Mouse (Mus musculus): ENCODE measurements at regions not wholly inside any gene's neighbourhood (a gene's known extent, or its start where the extent isn't known, plus 50 kb on each side); places are given as distances from the start of the nearest gene placed in this dataset.

GRCm38 (mm10) chr13:101508331-101508730 lies 259.7 kb downstream of the Pik3r1 start:
- DNase-seq (ENCODE audit: low spot score in 2 of 2): no peak

DNA sequence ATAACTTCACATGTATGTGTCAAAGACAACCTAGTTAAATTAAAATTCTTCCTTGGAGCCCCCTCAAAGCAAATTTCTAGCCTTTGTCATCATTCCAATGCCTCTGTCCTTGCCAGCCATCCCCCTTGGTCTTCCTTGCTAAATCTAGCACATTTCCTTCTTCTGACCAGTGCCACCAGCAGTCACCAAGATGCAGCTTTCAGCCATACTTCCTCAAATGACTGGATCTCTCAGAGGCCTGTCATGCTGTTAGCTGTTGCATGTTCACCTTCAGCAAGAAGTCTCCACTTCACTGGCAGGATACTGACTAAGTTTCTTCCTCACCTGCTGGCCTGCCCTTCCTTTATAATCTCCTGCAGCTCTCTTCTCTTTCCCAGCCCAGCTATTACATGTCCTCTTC lies 261.3 kb downstream of the Pik3r1 start:
- DNase-seq (ENCODE audit: low spot score in 2 of 2): no peak

GRCm38 (mm10) chr13:101505054-101505453 lies 263.0 kb downstream of the Pik3r1 start:
- no peak for DNase-seq (ENCODE audit: low spot score in 2 of 2)

DNA sequence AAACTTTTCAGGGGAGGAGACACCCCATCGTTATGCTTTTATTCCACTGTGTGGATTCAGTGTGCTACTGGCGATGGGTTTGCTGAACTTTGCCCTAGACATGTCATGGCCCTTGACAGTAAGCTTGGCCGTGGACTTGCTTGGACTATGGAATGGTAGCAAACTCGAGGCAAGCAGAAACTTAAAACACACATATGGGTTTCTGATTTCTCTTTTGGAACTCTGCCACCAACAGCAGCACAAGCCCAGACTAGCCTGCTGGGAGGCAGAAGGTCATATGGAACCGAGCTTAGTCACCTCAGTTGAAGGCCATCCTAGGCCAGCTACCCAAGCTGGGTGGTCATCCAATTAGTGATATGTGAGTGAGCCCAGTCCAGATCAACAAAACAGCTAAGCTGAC lies 263.8 kb downstream of the Pik3r1 start:
- DNase-seq (ENCODE audit: low spot score in 2 of 2): no peak

GRCm38 (mm10) chr13:101501845-101502284 lies 266.2 kb downstream of the Pik3r1 start:
- no peak for DNase-seq (ENCODE audit: low spot score in 2 of 2)

DNA sequence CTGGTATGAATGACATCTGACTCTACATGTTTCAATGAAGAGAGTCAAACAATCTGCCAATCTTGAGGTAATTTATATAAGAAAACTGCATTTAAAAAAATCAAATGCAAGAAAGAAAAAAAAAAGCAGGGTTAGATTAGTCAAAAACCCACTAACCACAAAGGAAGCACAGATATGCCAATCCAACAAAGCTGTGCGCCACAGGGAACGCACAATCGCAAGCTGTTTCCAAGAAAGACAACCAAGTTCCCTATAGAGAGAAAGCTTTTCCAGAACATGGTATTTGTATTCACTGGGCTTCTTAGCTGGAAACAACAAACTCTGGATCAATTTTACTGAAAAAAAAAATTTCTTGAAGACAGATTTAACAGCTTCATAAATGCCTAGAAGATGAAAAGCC lies 267.0 kb downstream of the Pik3r1 start:
- no peak for DNase-seq (ENCODE audit: low spot score in 2 of 2)

DNA sequence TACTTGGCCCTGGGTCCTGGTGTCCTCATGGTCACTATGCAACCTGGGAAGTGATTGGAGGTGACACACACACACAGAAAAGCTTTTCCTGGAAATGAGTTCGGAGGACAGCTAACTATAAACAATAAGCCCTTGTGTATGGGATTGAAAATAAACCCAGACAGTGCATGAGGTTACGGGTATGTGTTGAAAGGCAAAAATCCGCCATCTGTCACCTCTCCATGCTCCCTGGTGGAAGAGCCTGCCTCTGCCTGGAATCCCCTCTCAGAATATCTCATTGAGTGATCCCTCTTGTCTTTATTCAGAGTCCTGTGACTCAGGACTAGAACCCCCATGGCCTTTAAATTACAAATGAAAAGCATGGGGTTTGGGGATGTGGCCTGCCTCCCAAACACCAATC lies 276.2 kb downstream of the Pik3r1 start:
- DNase-seq (ENCODE audit: low spot score in 2 of 2): no peak

GRCm38 (mm10) chr13:101490961-101491360 lies 277.1 kb downstream of the Pik3r1 start:
- DNase-seq (ENCODE audit: low spot score in 2 of 2): peak in 1 of 2 experiments; percentile 84

- peak in 1 of 2 experiments; percentile 84 for DNase-seq (ENCODE audit: low spot score in 2 of 2)
Measured at GRCm38 (mm10) chr13:101487621-101488020, 280.4 kb downstream of the Pik3r1 start.

- no peak for DNase-seq (ENCODE audit: low spot score in 2 of 2)
Measured at GRCm38 (mm10) chr13:101485823-101486222, 282.2 kb downstream of the Pik3r1 start.

GRCm38 (mm10) chr13:101483816-101484215 lies 284.2 kb downstream of the Pik3r1 start:
- DNase-seq (ENCODE audit: low spot score in 2 of 2): no peak

- DNase-seq (ENCODE audit: low spot score in 2 of 2): no peak
Measured at GRCm38 (mm10) chr13:101481551-101482184, 286.3 kb downstream of the Pik3r1 start.

- DNase-seq (ENCODE audit: low spot score in 2 of 2): no peak
Measured at GRCm38 (mm10) chr13:101479297-101479652, 288.7 kb downstream of the Pik3r1 start.

GRCm38 (mm10) chr13:101478608-101479296 lies 289.3 kb downstream of the Pik3r1 start:
- no peak for DNase-seq (ENCODE audit: low spot score in 2 of 2)

GRCm38 (mm10) chr13:101473349-101473748 lies 294.7 kb downstream of the Pik3r1 start:
- no peak for DNase-seq (ENCODE audit: low spot score in 2 of 2)

GRCm38 (mm10) chr13:101470560-101471247 lies 297.3 kb downstream of the Pik3r1 start:
- DNase-seq (ENCODE audit: low spot score in 2 of 2): no peak

GRCm38 (mm10) chr13:101465748-101466127 lies 302.3 kb downstream of the Pik3r1 start:
- DNase-seq (ENCODE audit: low spot score in 2 of 2): no peak

GRCm38 (mm10) chr13:101464928-101465747 lies 302.9 kb downstream of the Pik3r1 start:
- no peak for DNase-seq (ENCODE audit: low spot score in 2 of 2)

DNA sequence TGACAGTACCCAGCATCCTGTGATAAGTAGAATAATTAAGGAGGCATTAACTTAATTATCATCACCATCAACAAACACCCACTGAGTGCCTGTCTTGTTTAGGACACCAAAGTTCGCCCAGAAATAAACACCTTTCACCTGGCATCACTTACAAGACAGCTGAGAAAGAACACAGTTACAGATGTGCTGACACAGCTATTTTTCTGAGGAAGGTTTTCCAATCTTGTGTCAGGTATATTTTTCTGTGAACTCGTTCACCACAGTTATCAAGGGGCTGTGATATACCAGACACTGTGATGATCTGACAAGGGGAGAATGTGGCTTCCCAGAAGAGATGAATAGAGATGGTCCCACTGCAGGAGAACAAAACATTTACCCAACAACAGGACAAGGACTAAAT lies 311.1 kb downstream of the Pik3r1 start:
- no peak for DNase-seq (ENCODE audit: low spot score in 2 of 2)

DNA sequence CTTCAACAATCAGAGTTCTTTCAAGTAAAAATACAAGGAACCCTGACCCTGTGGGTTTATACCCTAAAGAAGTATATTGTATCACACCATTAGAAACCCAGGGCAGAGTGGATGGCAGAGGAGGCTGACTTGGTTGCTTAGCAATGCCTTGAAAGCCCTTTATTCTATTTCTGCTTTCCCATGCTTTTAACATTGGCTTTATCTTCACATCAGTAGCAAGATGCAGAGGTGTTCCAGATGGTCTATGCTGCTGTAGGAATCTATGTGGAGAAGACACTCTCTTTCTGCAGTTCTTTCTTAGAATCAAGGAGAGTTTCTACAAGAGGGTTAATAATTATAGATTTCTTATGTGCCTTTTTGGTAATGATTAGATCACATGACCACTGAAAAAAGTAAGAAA lies 313.7 kb downstream of the Pik3r1 start:
- DNase-seq (ENCODE audit: low spot score in 2 of 2): no peak

DNA sequence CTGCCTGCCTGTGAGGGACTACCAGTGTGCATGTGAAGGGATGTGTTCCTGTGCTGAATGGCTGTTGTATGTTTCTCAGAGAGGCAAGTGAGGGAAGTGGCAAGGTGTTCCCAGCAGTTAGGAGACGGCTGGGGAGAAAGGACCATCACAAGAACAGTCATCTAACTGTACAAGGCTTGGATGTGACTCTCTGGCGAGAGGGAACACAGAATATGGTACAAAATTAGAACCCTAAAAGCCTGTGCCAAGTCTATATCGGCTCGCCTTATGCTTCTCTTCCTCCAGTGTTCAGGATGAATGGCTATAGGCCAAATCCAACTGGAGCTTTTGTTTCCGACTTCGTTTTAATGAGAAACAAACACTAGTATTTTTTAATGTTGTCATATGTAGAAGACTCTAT lies 317.5 kb downstream of the Pik3r1 start:
- peak in 1 of 2 experiments; percentile 50 for DNase-seq (ENCODE audit: low spot score in 2 of 2)

DNA sequence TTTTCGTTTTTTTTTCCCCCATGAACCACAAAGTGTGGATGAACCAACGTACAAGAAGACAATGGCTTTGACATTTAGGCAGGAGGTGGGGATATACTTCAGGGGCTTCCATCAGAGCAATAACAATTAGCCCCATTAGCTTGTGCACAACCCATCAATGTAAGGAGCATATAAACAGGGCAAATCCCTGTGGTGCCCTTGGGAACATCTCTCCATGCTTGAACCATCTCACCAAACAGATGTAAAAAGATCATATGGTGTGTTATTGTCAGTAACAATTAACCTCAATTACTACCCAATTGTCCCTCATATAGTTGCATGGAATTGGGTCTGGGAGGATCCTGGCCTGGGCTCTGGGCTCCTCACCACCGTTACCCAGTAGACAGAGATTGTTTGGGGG lies 328.5 kb downstream of the Pik3r1 start:
- no peak for DNase-seq (ENCODE audit: low spot score in 2 of 2)

Measured in left cerebral cortex, adult 8-10 months (tissue).